Mouse (Mus musculus): Measurements from ENCODE around the gene Klk11. TPM values are rescaled to one million over a fixed set of nuclear protein-coding genes. Genes with fewer than 3 reads are reported as not detected.

Klk11 gene
- under 1 TPM in 1 of 2 experiments, not detected in 1; 0.53 TPM for total RNA-seq (2021)
- long read RNA-seq, experiment 1, result 0 reads
- long read RNA-seq, experiment 2, result 0 reads

DNA sequence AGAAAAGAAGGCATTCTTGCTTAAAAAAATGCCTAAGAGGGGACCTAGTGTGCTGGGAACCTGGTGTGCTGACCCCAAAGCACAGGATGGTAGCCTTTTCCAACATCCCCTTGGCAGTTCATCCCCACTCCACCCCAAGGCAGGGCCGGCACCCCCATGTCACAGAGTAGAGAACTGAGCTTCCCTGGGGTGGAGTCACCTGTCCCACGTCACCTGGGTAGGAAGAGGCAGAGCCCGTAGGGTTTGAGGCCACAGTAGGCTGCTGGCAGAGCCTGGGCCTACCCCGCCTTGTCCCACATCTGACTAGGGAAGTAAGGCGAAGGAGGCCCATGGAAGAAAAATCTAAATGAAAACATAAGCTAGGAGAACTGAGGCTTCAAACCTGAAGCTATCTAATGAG lies at the start of gene Klk11:
Gene Klk11, plus strand, starts transcription at position 241 of the 400 bp plus-strand sequence.
- DNase-seq (ENCODE audit: low spot score), result no peak

DNA sequence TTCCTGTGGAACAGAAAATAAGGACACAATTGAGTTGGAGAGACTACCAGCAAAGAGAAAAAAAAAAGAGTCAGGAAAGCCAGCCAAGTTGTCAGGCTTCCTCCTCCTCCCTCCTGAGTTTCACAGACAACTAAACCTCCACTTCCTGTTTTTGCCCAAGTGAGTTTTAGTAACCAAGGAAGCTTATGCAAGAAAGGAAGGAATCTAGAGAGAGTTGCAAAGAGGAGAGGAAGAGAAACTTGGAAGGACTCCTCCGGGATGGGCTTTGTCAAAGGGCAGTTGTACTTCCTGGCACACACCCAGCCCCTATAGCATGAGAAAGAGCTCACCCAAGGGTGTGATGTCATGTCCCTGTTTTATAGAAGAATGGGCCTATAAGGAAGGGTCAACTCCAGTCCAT lies 26.6 kb upstream of the Klk11 start:
- peak; percentile 10 for DNase-seq (ENCODE audit: low spot score)

DNA sequence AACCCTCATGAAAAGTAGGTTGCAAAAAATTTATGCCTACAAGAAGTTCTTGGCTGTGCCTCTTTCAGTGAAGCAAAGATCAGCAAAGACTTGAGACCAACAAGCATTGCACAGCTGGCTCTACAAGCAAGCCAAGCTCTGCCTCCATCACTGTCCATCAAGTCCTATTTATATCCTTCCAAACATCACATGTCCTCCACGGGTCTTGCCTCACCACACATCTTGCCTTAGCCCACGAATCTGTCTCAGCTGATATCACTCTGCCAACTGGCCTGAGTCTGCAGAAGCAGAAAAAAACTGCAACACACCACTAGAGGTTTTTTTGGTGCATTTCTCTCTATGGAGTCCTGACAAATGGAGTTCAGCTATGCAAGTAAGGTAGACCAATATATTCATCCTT lies 21.6 kb upstream of the Klk11 start:
- DNase-seq (ENCODE audit: low spot score), result no peak

DNA sequence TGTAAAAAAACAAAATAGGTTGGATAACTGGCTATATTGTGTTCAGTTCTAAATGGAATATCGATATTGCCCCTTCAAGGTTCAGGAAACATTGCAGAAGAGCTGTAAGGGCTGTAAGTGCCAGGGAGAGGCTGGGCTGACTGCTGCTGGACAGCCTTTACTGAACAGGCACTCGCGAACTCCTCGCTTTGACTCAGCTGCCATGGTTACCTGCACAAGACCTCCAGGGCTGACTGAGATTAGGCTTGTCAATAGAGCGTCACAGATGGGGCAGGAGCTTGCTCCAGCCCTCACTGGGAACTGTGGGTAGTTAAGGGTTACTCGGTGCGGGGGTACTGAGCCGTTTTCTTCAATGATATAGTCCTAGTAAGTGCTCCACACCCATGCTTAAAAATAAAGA lies 7.9 kb upstream of the Klk11 start:
- no peak for DNase-seq (ENCODE audit: low spot score)

DNA sequence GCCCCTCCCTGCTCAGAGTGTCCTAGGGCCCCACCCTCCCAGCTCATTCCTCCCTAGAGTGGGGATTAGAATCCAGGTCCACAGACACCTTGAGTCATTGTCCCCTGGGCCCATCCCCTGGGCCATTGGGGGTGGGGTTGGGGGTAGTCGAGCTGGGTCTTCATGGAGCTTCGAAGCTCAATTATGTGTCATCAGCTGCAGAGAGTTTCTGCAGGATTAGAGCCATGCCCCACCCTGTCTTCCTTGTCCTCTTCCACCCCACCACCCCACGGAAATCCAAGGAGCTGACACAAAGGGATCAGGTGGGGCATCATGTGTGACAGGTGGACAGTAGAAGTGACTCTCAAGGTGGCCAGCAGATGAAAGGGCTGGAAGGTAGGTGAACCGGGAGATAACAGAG lies 5.8 kb upstream of the Klk11 start, which contains the start of gene Klk12:
Gene Klk12, plus strand, starts transcription at position 301 of the 400 bp plus-strand sequence.
- DNase-seq (ENCODE audit: low spot score), result no peak

DNA sequence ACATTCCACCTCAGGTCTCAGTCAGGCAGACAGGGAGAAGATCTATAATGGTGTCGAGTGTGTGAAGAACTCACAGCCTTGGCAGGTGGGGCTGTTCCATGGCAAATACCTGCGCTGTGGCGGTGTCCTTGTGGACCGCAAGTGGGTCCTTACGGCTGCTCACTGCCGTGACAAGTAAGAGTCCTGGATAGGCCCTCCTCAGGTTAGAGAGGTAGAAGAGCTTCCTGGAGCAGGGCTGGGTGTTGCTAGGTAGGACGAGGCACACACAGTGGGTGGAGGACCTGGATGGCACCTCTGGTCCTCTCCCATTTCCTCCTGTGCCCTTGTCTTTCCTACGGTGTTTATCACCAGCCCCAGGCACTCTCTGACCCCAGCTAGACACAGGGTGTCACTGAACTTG lies 4.8 kb upstream of the Klk11 start:
- no peak for DNase-seq (ENCODE audit: low spot score)

DNA sequence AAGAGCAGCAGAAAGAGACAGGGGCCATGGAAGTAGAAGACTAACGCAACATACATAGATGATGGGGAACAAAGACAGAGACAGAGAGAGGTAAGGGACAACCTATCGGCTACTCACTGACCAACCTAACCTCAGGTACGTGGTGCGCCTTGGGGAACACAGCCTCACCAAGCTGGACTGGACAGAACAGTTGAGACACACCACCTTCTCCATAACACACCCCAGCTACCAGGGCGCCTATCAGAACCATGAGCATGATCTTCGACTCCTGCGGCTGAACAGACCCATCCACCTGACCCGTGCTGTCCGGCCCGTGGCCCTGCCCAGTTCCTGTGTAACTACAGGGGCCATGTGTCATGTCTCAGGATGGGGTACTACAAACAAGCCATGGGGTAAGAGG lies 3.7 kb upstream of the Klk11 start:
- no peak for DNase-seq (ENCODE audit: low spot score)

DNA sequence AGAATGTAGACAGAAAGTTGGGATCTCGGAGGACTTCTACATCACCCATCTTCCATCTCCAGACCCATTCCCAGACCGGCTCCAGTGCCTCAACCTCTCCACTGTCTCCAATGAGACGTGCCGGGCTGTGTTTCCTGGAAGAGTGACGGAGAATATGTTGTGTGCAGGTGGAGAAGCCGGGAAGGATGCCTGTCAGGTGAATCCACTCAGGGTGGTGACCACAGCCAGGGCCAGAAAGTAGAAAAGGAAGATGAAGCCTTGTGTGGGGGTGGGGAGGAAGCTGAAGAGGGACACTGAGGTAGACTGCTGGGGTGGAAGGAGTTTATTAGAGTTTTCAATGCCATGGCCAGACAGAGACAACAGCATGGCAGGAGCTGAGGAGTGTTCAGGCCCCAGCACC lies 2.5 kb upstream of the Klk11 start:
- DNase-seq (ENCODE audit: low spot score), result no peak

DNA sequence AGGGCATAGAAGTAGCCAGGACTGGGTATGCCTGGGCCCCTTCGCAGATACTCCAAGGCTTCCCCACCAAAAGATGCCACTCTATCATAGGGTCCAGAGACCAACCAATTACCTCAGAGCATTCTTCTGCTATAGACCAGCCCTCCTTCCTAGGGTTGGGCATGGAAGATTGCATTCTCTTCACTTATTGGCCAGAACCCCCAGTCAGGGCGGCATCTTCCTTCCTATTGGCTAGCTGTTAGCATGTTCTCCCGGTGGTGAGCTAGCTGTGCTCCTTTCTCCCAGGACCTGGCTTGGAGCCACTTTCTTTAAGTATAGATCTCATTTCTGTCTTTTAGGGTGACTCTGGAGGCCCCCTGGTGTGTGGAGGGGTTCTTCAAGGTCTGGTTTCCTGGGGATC lies 1.5 kb upstream of the Klk11 start:
- no peak for DNase-seq (ENCODE audit: low spot score)

DNA sequence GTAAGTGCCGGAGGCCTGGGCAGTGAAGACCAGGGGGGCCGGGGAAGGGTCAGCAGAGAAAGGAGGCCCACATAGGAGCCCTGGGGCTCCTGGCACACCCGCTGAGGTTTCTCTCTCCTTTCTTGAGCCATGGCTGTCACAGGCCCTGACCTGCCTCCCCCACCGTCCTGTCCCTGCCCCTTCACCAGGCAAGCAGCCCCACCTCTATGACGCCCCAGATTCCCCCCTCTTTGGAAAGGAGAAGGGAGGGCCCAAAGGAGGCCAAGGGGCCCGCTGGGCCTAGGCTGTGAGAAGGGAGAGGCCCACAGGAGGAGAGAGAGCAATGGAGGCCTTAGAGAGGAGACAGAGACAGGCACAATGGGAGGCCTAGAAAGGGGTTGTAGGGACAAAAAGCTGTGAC lies 398 bp downstream of the Klk11 start:
- no peak for DNase-seq (ENCODE audit: low spot score)

DNA sequence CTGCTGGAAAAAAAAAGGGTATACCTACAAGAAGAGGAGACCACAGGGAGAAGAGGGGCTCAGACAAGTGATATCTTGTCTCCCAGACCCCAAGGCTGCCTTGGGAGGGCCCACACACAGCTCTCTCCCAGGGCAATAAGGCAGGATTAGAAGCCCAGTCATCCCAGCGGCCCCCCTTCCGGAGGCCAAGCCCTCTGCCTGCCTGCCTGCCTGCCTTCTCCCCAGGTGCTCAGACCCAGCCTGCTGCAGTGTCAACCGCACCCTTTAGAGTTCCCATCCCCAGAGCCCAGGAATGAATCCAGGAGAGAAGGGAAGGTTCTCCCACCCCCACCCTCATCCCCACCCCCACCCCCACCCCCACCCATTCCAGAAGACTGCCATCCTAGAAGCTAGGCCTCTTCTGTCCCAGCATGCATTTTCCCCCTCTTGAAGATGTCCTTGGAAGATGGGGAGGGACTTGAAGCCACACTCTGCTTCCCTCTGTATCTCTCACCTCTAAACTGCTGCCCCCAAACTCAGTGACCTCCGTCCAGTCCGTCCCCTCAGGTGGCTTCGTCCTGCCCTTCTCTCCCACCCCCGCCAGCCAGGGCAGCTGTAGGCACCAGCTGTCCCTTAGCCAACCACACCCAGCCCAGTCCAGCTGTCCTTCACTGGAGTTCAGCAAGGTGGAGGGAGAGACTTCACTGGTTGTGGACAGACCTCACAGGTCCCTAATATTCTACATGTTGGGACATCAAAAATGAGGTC lies 1.1 kb downstream of the Klk11 start:
- no peak for DNase-seq (ENCODE audit: low spot score)

DNA sequence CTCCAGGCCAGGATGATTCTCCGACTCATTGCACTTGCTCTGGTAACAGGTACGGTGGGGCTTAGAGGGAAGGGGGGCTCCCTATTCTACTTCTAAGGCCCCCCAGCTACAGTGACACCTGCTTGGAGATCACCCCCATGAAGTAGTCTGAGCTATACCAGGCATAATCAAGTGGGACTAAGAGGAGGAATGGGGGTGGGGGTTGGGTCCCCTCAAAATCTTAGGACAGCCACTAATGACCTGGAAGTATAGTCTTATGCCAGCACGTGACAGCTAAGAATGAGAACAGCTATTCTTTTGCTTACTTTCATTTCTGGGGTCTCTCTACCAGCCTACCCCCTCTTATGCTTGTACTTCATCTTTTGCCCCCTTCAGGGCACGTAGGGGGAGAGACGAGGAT lies 2.1 kb downstream of the Klk11 start:
- no peak for DNase-seq (ENCODE audit: low spot score)

DNA sequence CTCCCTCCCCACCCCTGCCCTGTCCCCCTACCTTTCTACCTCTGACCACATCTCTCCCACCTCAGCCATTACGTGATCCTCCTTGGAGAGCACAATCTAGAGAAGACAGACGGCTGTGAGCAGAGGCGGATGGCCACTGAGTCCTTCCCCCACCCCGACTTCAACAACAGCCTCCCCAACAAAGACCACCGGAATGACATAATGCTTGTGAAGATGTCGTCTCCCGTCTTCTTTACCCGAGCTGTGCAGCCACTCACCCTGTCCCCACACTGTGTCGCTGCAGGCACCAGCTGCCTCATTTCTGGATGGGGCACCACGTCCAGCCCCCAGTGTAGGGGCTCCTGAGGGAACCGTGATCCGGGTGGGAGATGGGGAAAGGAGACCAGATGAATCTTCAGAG lies 3.0 kb downstream of the Klk11 start:
- no peak for DNase-seq (ENCODE audit: low spot score)

DNA sequence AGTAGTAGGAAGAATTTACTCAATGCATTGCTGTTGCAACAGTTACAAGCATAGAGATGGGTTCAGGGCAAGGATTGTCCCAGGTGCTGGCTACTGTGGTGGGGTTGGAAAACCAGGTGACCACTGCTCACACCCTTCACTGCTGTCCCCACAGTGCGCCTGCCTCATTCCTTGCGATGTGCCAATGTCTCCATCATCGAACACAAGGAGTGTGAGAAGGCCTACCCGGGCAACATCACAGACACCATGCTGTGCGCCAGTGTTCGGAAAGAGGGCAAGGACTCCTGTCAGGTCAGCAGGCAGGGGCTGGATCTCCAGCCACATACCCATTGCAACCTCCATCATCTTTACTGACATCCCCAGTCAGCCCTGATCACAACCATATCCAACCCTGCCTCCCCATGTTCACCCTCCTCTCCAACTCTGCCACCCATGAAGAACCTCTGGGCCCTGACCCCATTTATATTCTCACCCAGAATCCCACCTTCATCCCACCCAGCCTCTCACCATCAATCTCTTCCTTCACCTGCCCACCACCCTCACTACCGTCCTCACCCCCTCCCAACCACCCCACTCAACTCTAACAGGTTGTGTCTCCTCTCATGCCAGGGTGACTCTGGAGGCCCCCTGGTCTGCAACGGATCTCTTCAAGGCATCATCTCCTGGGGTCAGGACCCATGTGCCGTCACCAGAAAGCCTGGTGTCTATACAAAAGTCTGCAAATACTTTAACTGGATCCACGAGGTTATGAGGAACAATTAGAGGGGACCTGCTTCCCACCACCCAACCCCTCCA lies 4.0 kb downstream of the Klk11 start:
- no peak for DNase-seq (ENCODE audit: low spot score)

DNA sequence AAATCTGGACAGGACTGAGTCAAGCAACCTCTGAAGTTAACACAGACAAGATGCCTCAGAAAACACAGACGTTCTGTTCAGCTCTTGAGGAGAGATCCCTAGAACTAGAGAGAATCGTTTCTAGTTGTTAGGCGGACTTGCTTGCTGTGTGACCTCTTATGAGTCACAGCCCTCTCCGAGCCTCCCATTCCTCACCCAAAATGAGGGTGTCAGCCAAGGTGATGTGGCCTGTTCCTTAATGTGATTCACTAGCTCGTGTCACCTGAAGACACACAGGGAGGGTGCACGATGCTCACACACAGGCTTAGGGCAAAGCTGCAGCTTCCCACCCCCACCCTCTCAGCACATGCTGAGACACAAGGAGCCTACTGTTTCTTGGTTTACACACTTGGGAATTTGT lies 5.8 kb downstream of the Klk11 start:
- DNase-seq (ENCODE audit: low spot score), result no peak

DNA sequence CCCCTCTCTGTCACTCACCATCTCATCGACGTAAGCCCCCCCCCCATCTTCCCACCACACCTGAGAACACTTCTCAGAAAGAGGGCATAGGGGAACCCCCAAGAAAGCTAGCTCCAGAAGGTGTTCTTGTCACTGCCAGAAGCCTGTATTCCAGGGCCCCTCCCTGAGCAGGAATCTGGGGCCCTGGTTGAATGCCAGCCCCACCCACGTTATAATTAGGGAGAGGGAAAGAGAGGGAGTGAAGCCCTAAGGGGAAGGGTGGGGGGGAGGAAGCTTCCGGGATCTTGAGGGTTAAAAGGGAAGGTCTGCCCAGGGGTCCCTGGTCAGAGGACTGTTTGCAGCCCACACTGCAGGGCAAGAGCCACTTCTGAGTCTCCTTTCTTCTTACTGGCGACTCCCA lies 6.3 kb downstream of the Klk11 start, which contains the start of gene Klk10:
Gene Klk10, plus strand, starts transcription at position 290 of the 400 bp plus-strand sequence.
- DNase-seq (ENCODE audit: low spot score), result no peak

DNA sequence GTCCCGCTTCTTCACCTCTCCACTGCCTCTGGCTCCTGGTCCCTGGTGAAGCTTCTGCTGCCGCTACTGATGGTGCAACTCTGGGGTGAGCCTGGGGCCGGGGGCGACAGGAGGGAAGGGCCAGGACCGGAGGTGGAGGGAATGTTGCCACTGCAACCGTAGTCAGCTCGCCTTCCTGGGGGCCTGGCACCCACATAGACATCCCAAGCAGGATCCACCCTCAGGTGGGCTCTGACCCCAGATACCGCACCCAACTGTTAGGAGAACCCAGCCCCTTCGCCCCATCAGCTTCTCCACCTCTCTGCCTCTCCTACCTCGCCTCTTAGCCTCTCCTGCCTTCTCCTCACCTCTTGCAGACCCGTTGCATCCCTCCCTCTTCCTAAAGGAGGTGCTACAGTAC lies 7.1 kb downstream of the Klk11 start:
- DNase-seq (ENCODE audit: low spot score), result no peak

DNA sequence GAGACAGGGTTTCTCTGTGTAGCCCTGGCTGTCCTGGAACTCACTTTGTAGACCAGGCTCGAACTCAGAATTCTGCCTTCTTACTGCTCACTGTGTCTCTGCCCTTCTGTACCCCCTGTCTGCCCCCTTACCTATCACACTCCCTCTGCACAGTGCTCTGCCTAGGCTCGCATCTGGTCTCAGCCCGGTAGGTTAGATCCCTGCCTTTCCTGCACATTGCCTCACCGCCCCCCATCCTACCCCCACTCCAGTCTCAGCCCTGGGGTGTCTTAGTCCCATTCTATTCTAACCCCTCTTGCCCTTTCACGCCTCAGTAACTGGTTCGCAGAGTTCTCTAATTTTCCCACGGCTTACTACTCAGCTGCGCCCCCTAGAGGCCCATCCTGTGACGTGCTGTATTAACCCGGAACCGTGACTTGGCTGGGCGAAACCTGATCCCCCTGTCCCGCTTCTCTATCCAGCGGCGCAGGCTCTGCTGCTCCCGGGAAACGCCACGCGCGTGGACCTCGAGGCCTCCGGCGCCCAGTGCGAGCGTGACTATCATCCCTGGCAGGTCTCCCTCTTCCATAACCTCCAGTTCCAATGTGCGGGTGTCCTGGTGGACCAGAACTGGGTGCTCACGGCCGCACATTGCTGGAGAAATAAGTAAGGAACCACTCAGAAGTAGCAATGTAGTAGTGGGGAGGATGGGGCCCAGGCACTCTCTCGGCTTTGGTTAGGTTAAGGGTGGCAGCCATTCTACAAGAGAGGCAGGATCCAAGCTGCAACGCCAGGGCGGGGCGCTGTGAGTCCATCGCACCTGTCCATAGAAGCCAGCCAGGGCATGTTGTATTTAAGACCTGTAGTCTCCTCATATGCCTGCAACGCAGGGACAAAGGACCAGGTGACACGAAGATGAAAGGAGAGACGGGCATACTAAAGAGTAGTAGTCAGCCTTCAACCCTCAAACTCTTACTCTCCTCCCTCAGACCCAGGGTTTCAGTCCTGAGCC lies 8.2 kb downstream of the Klk11 start:
- peak; percentile 63 for DNase-seq (ENCODE audit: low spot score)

DNA sequence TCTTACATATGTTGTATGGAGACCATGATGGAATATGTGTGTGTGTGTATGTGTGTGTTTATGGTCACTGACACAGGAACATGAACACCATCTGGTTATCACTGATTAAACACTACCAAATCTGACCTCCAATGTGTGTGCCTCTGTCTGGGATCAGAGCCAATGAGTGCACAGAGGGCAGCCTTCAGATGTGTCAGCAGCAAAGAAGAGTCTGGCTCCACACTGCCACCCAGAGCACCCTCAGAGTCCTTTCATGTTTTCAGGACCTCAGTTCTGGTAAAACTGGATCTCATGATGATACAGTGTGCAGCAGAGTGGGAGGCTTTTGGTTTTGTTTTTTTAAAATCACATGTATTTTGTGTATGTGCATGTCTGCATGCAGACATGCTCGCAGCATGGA lies 10.9 kb downstream of the Klk11 start:
- no peak for DNase-seq (ENCODE audit: low spot score)

DNA sequence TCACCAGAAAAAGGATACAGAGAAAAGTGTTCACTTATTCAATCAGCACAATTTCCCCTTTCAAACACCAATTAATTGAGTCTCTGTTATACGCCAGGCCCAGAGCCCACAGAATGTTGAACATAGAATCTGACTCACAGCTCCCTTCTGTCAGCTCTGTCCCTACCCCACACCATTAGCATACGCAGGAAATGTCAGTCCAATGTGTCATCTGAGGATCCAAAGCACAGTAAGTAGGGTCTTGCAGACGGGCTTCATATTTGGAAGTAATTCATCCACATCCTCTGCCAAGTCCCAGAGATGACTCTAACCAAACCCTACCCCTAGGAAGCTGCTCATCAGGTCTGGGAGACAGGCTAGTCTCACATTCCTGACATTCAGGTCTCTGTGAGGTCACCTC lies 13.7 kb downstream of the Klk11 start:
- no peak for DNase-seq (ENCODE audit: low spot score)

DNA sequence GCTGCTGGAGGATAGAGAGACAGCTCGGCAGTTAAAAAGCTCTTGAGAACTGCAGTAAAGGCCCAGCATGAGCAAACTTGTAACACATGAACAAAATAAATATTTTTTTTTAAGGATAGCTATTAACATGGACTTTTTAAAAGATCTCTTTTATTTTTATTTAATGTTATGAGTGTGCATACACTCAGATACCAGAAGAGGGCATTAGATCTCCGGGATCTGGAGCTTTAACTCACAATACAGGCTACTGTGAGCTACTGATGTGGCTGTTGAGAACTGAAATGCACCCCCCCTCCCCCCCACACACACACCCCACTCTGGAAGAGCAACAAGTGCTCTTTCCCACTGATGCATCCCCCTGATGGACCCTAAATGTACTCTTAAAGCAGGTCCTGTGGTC lies 14.9 kb downstream of the Klk11 start:
- no peak for DNase-seq (ENCODE audit: low spot score)

DNA sequence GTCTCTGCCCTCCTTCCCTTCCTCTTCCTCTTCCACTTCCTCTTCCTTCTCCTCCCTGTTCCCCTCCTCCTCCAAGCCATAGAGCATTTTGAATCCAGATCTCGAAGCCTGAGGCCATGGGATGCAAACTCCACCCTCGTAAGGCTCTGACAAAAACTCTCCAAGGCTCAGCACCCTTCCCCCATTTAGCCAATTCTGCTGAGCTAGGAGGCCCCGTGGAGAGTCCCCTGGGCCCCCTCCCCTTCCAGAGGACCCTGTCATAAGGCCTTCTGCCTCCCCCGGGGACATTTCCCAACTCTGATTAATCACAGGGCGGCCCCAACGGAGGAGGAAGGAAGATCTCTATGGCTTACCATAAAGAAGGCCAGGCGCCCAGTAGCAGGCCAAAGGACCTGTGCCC lies 17.2 kb downstream of the Klk11 start, which contains the start of gene Klk9:
Gene Klk9, plus strand, starts transcription at position 301 of the 400 bp plus-strand sequence.
- DNase-seq (ENCODE audit: low spot score), result no peak

Data from gastrocnemius, adult 18-20 months (tissue).